Mouse (Mus musculus): ENCODE measurements around the gene Rpl5. TPM values are rescaled to one million over a fixed set of nuclear protein-coding genes. Genes with fewer than 3 reads are reported as not detected.
A peak's percentile ranks its signal among the peaks of the same experiment; 100 is the strongest.

Rpl5 gene
- 75.5 and 81.9 TPM in 2 replicates for polyA plus RNA-seq (2012; rRNA removed)

- no peak within 1 kb of the TSS for H3K27ac ChIP-seq (ENCODE audit: insufficient read depth, low read length)
- H3K27me3 ChIP-seq (ENCODE audit: control insufficient read depth, insufficient read depth, low read length), result no peaks in the 10 kb centered on the region; the same call in 1 of the 2 replicates
- H3K4me3 ChIP-seq (replicated peaks; ENCODE audit: insufficient read depth, low read depth, low read length), result peak within 1 kb of the TSS; percentile 95
- H3K4me1 ChIP-seq (ENCODE audit: control insufficient read depth, insufficient read depth, low read length), result no peaks in the 10 kb centered on the region
- TF ChIP-seq CTCF (IDR thresholded peaks at IDR 0.05; ENCODE audit: borderline replicate concordance, insufficient read depth, low read depth, low read length) (peak; percentile 93), POLR2A (IDR thresholded peaks at IDR 0.05; ENCODE audit: borderline replicate concordance, insufficient read depth, low read length) (peak; percentile 94)
- DNase-seq, result peak; percentile 94 to 97
- 3% methylated on average over 66 of the region's 66 CpGs for WGBS
These were observed at the start of gene Rpl5 for GRCm38 (mm10) chr5:107900206-107901013. TSS of gene Rpl5 (plus strand) at chr5:107900502.

- 16% methylated on average over 6 of the region's 6 CpGs for WGBS
- H3K4me3 ChIP-seq (replicated peaks; ENCODE audit: insufficient read depth, low read depth, low read length), result no peak overlapping the region
- no peaks in the 10 kb centered on the region for H3K4me1 ChIP-seq (ENCODE audit: control insufficient read depth, insufficient read depth, low read length)
- no peaks in the 10 kb centered on the region for H3K27me3 ChIP-seq (ENCODE audit: control insufficient read depth, insufficient read depth, low read length)
- no peak overlapping the region for H3K27ac ChIP-seq (ENCODE audit: insufficient read depth, low read length)
- TF ChIP-seq CTCF (IDR thresholded peaks at IDR 0.05; ENCODE audit: borderline replicate concordance, insufficient read depth, low read depth, low read length), result no peak
- no peak for TF ChIP-seq POLR2A (IDR thresholded peaks at IDR 0.05; ENCODE audit: borderline replicate concordance, insufficient read depth, low read length)
- DNase-seq, result peak in 1 of 2 experiments; percentile 10
These were observed 46.5 kb upstream of the Rpl5 start for GRCm38 (mm10) chr5:107853807-107854206.

- Histone ChIP-seq H3K4me1 (ENCODE audit: control insufficient read depth, insufficient read depth, low read length) (no peaks in the 10 kb centered on the region), H3K27ac (ENCODE audit: insufficient read depth, low read length) (no peak overlapping the region), H3K27me3 (ENCODE audit: control insufficient read depth, insufficient read depth, low read length) (no peaks in the 10 kb centered on the region), H3K4me3 (replicated peaks; ENCODE audit: insufficient read depth, low read depth, low read length) (no peak overlapping the region)
- WGBS, result 60% methylated on average over 3 of the region's 3 CpGs
- TF ChIP-seq CTCF (IDR thresholded peaks at IDR 0.05; ENCODE audit: borderline replicate concordance, insufficient read depth, low read depth, low read length) (no peak), POLR2A (IDR thresholded peaks at IDR 0.05; ENCODE audit: borderline replicate concordance, insufficient read depth, low read length) (no peak)
- DNase-seq, result no peak
These were observed 45.7 kb upstream of the Rpl5 start for GRCm38 (mm10) chr5:107854556-107854955.

GRCm38 (mm10) chr5:107855546-107855945 lies 44.8 kb upstream of the Rpl5 start:
- WGBS, result 98% methylated on average over 2 of the region's 2 CpGs
- Histone ChIP-seq H3K4me3 (replicated peaks; ENCODE audit: insufficient read depth, low read depth, low read length) (no peak overlapping the region), H3K4me1 (ENCODE audit: control insufficient read depth, insufficient read depth, low read length) (no peaks in the 10 kb centered on the region), H3K27me3 (ENCODE audit: control insufficient read depth, insufficient read depth, low read length) (no peaks in the 10 kb centered on the region), H3K27ac (ENCODE audit: insufficient read depth, low read length) (no peak overlapping the region)
- no peak for DNase-seq
- no peak for TF ChIP-seq POLR2A (IDR thresholded peaks at IDR 0.05; ENCODE audit: borderline replicate concordance, insufficient read depth, low read length)
- no peak for TF ChIP-seq CTCF (IDR thresholded peaks at IDR 0.05; ENCODE audit: borderline replicate concordance, insufficient read depth, low read depth, low read length)

GRCm38 (mm10) chr5:107858963-107859362 lies 41.3 kb upstream of the Rpl5 start:
- no peaks in the 10 kb centered on the region for H3K4me1 ChIP-seq (ENCODE audit: control insufficient read depth, insufficient read depth, low read length)
- WGBS, result 50% methylated on average over 2 of the region's 2 CpGs
- no peak for DNase-seq
- H3K4me3 ChIP-seq (replicated peaks; ENCODE audit: insufficient read depth, low read depth, low read length), result no peak overlapping the region
- no peaks in the 10 kb centered on the region for H3K27me3 ChIP-seq (ENCODE audit: control insufficient read depth, insufficient read depth, low read length)
- no peak overlapping the region for H3K27ac ChIP-seq (ENCODE audit: insufficient read depth, low read length)
- TF ChIP-seq CTCF (IDR thresholded peaks at IDR 0.05; ENCODE audit: borderline replicate concordance, insufficient read depth, low read depth, low read length) (peak; percentile 34; the same call in 1 of the 2 replicates), POLR2A (IDR thresholded peaks at IDR 0.05; ENCODE audit: borderline replicate concordance, insufficient read depth, low read length) (no peak)

- Histone ChIP-seq H3K27ac (ENCODE audit: insufficient read depth, low read length) (no peak overlapping the region), H3K4me1 (ENCODE audit: control insufficient read depth, insufficient read depth, low read length) (peaks cover 4% of the 10 kb centered on the region), H3K4me3 (replicated peaks; ENCODE audit: insufficient read depth, low read depth, low read length) (no peak overlapping the region), H3K27me3 (ENCODE audit: control insufficient read depth, insufficient read depth, low read length) (no peaks in the 10 kb centered on the region)
- WGBS, result 87% methylated on average over 3 of the region's 3 CpGs
- DNase-seq, result no peak
- TF ChIP-seq POLR2A (IDR thresholded peaks at IDR 0.05; ENCODE audit: borderline replicate concordance, insufficient read depth, low read length) (no peak), CTCF (IDR thresholded peaks at IDR 0.05; ENCODE audit: borderline replicate concordance, insufficient read depth, low read depth, low read length) (no peak)
These were observed 36.3 kb upstream of the Rpl5 start for GRCm38 (mm10) chr5:107863971-107864370.

- no peak for DNase-seq
- peaks cover 4% of the 10 kb centered on the region for H3K4me1 ChIP-seq (ENCODE audit: control insufficient read depth, insufficient read depth, low read length)
- TF ChIP-seq CTCF (IDR thresholded peaks at IDR 0.05; ENCODE audit: borderline replicate concordance, insufficient read depth, low read depth, low read length) (no peak), POLR2A (IDR thresholded peaks at IDR 0.05; ENCODE audit: borderline replicate concordance, insufficient read depth, low read length) (no peak)
- no peaks in the 10 kb centered on the region for H3K27me3 ChIP-seq (ENCODE audit: control insufficient read depth, insufficient read depth, low read length)
- no peak overlapping the region for H3K27ac ChIP-seq (ENCODE audit: insufficient read depth, low read length)
- 58% methylated on average over 2 of the region's 2 CpGs for WGBS
- H3K4me3 ChIP-seq (replicated peaks; ENCODE audit: insufficient read depth, low read depth, low read length), result no peak overlapping the region
These were observed 33.9 kb upstream of the Rpl5 start for GRCm38 (mm10) chr5:107866127-107867126.
